Mouse (Mus musculus) MEL (cell line): ENCODE data around the gene Pde11a. TPM values are rescaled to one million over a fixed set of nuclear protein-coding genes. Genes with fewer than 3 reads are reported as not detected.

Source experiments
- DNase-seq: peaks from one replicate; pipeline ENCODE4 v3.0.0; 2011; ENCODE audit warnings: low read depth, low spot score
- H3K27ac ChIP-seq: 2 replicates; pipeline ENCODE4 v1.5.1; 2012; ENCODE audit warnings: low read depth, mild to moderate bottlenecking, control low read depth, low read length, moderate library complexity; ENCODE audit not compliant: control insufficient read depth
- H3K27me3 ChIP-seq, 2 experiments: fragments of 150-350 bp in 1 of 2; sonication (generic) in 1 of 2; 2 replicates each; pipeline ENCODE4 v1.6.1; 2012; ENCODE audit warnings: low read length in 2 of 2, mild to moderate bottlenecking in 2 of 2, improper control_type of control experiment in 1 of 2, moderate library complexity in 1 of 2; ENCODE audit not compliant: insufficient read depth in 2 of 2, control insufficient read depth in 1 of 2
- H3K36me3 ChIP-seq, 2 experiments: 2 replicates each; pipeline ENCODE4 v1.6.1; 2012 to 2014; ENCODE audit warnings: low read length in 2 of 2, improper control_type of control experiment in 1 of 2, inconsistent platforms in 1 of 2, mild to moderate bottlenecking in 1 of 2; ENCODE audit not compliant: insufficient read depth in 2 of 2, control insufficient read depth in 1 of 2
- H3K4me1 ChIP-seq, 2 experiments: fragments of 150-350 bp in 1 of 2; sonication (generic) in 1 of 2; 2 replicates each; pipeline ENCODE4 v1.6.1; 2012; ENCODE audit warnings: low read length in 2 of 2, improper control_type of control experiment in 1 of 2, mild to moderate bottlenecking in 1 of 2; ENCODE audit not compliant: insufficient read depth in 2 of 2, control insufficient read depth in 1 of 2
- H3K4me3 ChIP-seq, 2 experiments: fragments of 150-350 bp in 1 of 2; sonication (generic) in 1 of 2; 2 replicates each; pipeline ENCODE4 v1.5.1; 2012; ENCODE audit warnings: low read depth in 2 of 2, low read length in 2 of 2, mild to moderate bottlenecking in 2 of 2, moderate library complexity in 2 of 2, control low read depth in 1 of 2, improper control_type of control experiment in 1 of 2; ENCODE audit not compliant: control insufficient read depth in 1 of 2, insufficient read depth in 1 of 2
- H3K79me2 ChIP-seq: 2 replicates; pipeline ENCODE4 v1.6.1; 2012; ENCODE audit warnings: mild to moderate bottlenecking, low read length, moderate library complexity; ENCODE audit not compliant: control insufficient read depth, poor library complexity, insufficient read depth
- H3K9ac ChIP-seq: 2 replicates; pipeline ENCODE4 v1.6.1; 2012; ENCODE audit warnings: low read depth, mild to moderate bottlenecking, control low read depth, low read length, moderate library complexity; ENCODE audit not compliant: control insufficient read depth, poor library complexity, severe bottlenecking
- H3K9me3 ChIP-seq: fragments of 150-350 bp; sonication (generic); replicated peaks from 2 replicates; pipeline ENCODE4 v1.6.1; 2012; ENCODE audit warnings: mild to moderate bottlenecking, low read length, improper control_type of control experiment, moderate library complexity; ENCODE audit not compliant: insufficient read depth
- BHLHE40 ChIP-seq: IDR thresholded peaks from 2 replicates; pipeline ENCODE4 v1.6.1; 2012; ENCODE audit warnings: low read depth, mild to moderate bottlenecking, inconsistent platforms, low read length, improper control_type of control experiment, borderline replicate concordance
- CHD1 ChIP-seq: IDR thresholded peaks from 2 replicates; pipeline ENCODE4 v1.6.1; 2012; ENCODE audit warnings: low read depth, mild to moderate bottlenecking, inconsistent platforms, low read length, improper control_type of control experiment
- E2F4 ChIP-seq: IDR thresholded peaks from 2 replicates; pipeline ENCODE4 v1.6.1; 2011; ENCODE audit warnings: low read depth, low read length, improper control_type of control experiment, borderline replicate concordance
- ELF1 ChIP-seq: IDR thresholded peaks from 2 replicates; pipeline ENCODE4 v1.6.1; 2014; ENCODE audit warnings: low read depth, mild to moderate bottlenecking, inconsistent platforms, low read length, improper control_type of control experiment, moderate library complexity
- EP300 ChIP-seq, 2 experiments: IDR thresholded peaks; 2 replicates each; pipeline ENCODE4 v1.6.1; 2011; ENCODE audit warnings: improper control_type of control experiment in 2 of 2, low read length in 2 of 2, low read depth in 1 of 2, mild to moderate bottlenecking in 1 of 2
- ETS1 ChIP-seq: IDR thresholded peaks from 2 replicates; pipeline ENCODE4 v1.6.1; 2012; ENCODE audit warnings: low read depth, mild to moderate bottlenecking, inconsistent platforms, low read length, improper control_type of control experiment, moderate library complexity
- HCFC1 ChIP-seq: IDR thresholded peaks from 2 replicates; pipeline ENCODE4 v1.6.1; 2012; ENCODE audit warnings: low read depth, mild to moderate bottlenecking, inconsistent platforms, low read length, improper control_type of control experiment, moderate library complexity
- MAFK ChIP-seq: IDR thresholded peaks from 2 replicates; pipeline ENCODE4 v1.6.1; 2011; ENCODE audit warnings: low read depth, mild to moderate bottlenecking, low read length, improper control_type of control experiment, borderline replicate concordance
- MAZ ChIP-seq: IDR thresholded peaks from 2 replicates; pipeline ENCODE4 v1.6.1; 2012; ENCODE audit warnings: low read depth, mild to moderate bottlenecking, inconsistent platforms, low read length, improper control_type of control experiment
- MEF2A ChIP-seq: IDR thresholded peaks from 2 replicates; pipeline ENCODE4 v1.6.1; 2014; ENCODE audit warnings: low read depth, mild to moderate bottlenecking, inconsistent platforms, low read length, improper control_type of control experiment; ENCODE audit not compliant: poor library complexity, insufficient replicate concordance, severe bottlenecking; ENCODE audit errors: extremely low read depth
- NELFE ChIP-seq: IDR thresholded peaks from 2 replicates; pipeline ENCODE4 v1.6.1; 2011; ENCODE audit warnings: low read depth, low read length, improper control_type of control experiment
- POLR2A ChIP-seq, 2 experiments: IDR thresholded peaks; 2 replicates each; pipeline ENCODE4 v1.6.1; 2011 to 2012; ENCODE audit warnings: low read length in 2 of 2, mild to moderate bottlenecking in 2 of 2, control low read depth in 1 of 2, improper control_type of control experiment in 1 of 2, low read depth in 1 of 2, moderate library complexity in 1 of 2; ENCODE audit not compliant: control insufficient read depth in 1 of 2, insufficient read depth in 1 of 2, poor library complexity in 1 of 2
- POLR2AphosphoS2 ChIP-seq: IDR thresholded peaks from 2 replicates; pipeline ENCODE4 v1.6.1; 2011; ENCODE audit warnings: low read length, improper control_type of control experiment
- POLR2AphosphoS5 ChIP-seq: IDR thresholded peaks from 2 replicates; pipeline ENCODE4 v1.6.1; 2012; ENCODE audit warnings: low read depth, borderline replicate concordance, mild to moderate bottlenecking, inconsistent platforms, low read length, moderate library complexity, mixed read lengths
- RAD21 ChIP-seq: IDR thresholded peaks from 2 replicates; pipeline ENCODE4 v1.6.1; 2011; ENCODE audit warnings: mild to moderate bottlenecking, low read depth, low read length, improper control_type of control experiment
- RCOR1 ChIP-seq: IDR thresholded peaks from 2 replicates; pipeline ENCODE4 v1.6.1; 2012; ENCODE audit warnings: low read depth, mild to moderate bottlenecking, inconsistent platforms, low read length, improper control_type of control experiment
- SMC3 ChIP-seq: IDR thresholded peaks from 2 replicates; pipeline ENCODE4 v1.6.1; 2011; ENCODE audit warnings: low read depth, low read length, improper control_type of control experiment
- TAL1 ChIP-seq: IDR thresholded peaks from 2 replicates; pipeline ENCODE4 v1.6.1; 2012; ENCODE audit warnings: mild to moderate bottlenecking, inconsistent platforms, low read length, moderate library complexity, mixed read lengths
- TBP ChIP-seq: IDR thresholded peaks from 2 replicates; pipeline ENCODE4 v1.8.0; 2011; ENCODE audit warnings: low read depth, low read length, improper control_type of control experiment
- TCF12 ChIP-seq: IDR thresholded peaks from 2 replicates; pipeline ENCODE4 v1.6.1; 2014; ENCODE audit warnings: low read depth, mild to moderate bottlenecking, inconsistent platforms, low read length, improper control_type of control experiment, moderate library complexity
- USF1 ChIP-seq: IDR thresholded peaks from 2 replicates; pipeline ENCODE4 v1.6.1; 2014; ENCODE audit warnings: low read depth, mild to moderate bottlenecking, inconsistent platforms, low read length, improper control_type of control experiment, moderate library complexity
- ZC3H11A ChIP-seq: IDR thresholded peaks from 2 replicates; pipeline ENCODE4 v1.6.1; 2012; ENCODE audit warnings: low read depth, mild to moderate bottlenecking, inconsistent platforms, low read length, improper control_type of control experiment
- ZKSCAN1 ChIP-seq: IDR thresholded peaks from 2 replicates; pipeline ENCODE4 v1.6.1; 2012; ENCODE audit warnings: low read depth, mild to moderate bottlenecking, inconsistent platforms, low read length, improper control_type of control experiment, moderate library complexity
- ZNF384 ChIP-seq: IDR thresholded peaks from 2 replicates; pipeline ENCODE4 v1.6.1; 2012; ENCODE audit warnings: low read depth, mild to moderate bottlenecking, inconsistent platforms, low read length, improper control_type of control experiment
- polyA plus RNA-seq, 2 experiments: library from polyadenylated mRNA; stranded (reverse) in 1 of 2; unstranded in 1 of 2; fragments of >175 nt in 1 of 2; fragments of >200 nt in 1 of 2; gene quantifications; 2 replicates each; pipeline versions ENCODE4 v1.2.1 to v1.2.4; 2012; ENCODE audit warnings: low replicate concordance in 2 of 2, low read depth in 1 of 2; ENCODE audit not compliant: insufficient read length in 2 of 2, insufficient read depth in 1 of 2, missing spikeins in 1 of 2
- total RNA-seq: library from RNA; depleted of rRNA; stranded (reverse); fragments of 300-350 nt; gene quantifications from 2 replicates; pipeline ENCODE4 v1.2.3, GENCODE M21; 2012

Gene Pde11a
- total and polyA plus RNA-seq, 3 experiments, result not detected

DNA sequence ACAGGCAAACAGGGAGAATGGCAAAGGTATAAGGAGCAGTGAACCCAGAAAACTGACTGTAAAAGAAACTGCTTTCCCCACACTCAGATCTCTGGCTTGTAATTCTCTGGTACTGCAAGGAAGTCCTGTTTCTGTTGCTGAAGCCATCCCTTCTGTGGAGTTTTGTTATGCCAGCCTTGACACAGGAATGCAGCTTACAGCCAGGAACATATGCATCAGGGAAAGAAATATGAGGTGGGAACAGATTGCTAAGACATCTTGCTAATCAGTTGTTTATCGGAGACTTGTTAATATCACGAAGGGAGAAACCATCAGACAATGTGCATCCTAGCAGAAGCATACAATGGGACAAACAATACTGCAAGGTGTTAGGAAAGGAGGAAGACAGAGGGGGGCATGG, 99.4 kb downstream of the Pde11a start:
- Histone ChIP-seq H3K27ac (no peak overlapping the region), H3K9ac (no peak overlapping the region), H3K36me3 (no peaks in the 10 kb centered on the region), H3K9me3 (no peaks in the 10 kb centered on the region), H3K4me1 (no peaks in the 10 kb centered on the region), H3K79me2 (no peaks in the 10 kb centered on the region), H3K27me3 (no peaks in the 10 kb centered on the region), H3K4me3 (no peak overlapping the region)
- no peak for DNase-seq
- TF ChIP-seq BHLHE40 (no peak), ETS1 (no peak), POLR2A (IDR thresholded peaks at IDR 0.05; ENCODE audit: control insufficient read depth in 1 of 2, insufficient read depth in 1 of 2, low read depth in 1 of 2, low read length in 2 of 2, poor library complexity in 1 of 2) (no peak), ELF1 (no peak), USF1 (no peak), RAD21 (no peak), MEF2A (no peak), ZC3H11A (no peak), TAL1 (no peak), POLR2AphosphoS5 (no peak), MAZ (no peak), CHD1 (no peak)

- Histone ChIP-seq H3K4me1 (no peaks in the 10 kb centered on the region), H3K79me2 (no peaks in the 10 kb centered on the region), H3K27me3 (no peaks in the 10 kb centered on the region), H3K9me3 (no peaks in the 10 kb centered on the region), H3K4me3 (no peak overlapping the region), H3K36me3 (no peaks in the 10 kb centered on the region)
- TF ChIP-seq POLR2AphosphoS2 (no peak), EP300 (IDR thresholded peaks at IDR 0.05; ENCODE audit: low read depth in 1 of 2, low read length in 2 of 2) (no peak), TBP (no peak), NELFE (no peak), CHD1 (no peak), ZKSCAN1 (no peak), POLR2AphosphoS5 (no peak), MAFK (no peak), POLR2A (IDR thresholded peaks at IDR 0.05; ENCODE audit: control insufficient read depth in 1 of 2, insufficient read depth in 1 of 2, low read depth in 1 of 2, low read length in 2 of 2, poor library complexity in 1 of 2) (no peak), ZC3H11A (no peak), TCF12 (no peak), E2F4 (no peak), HCFC1 (no peak), SMC3 (no peak), ZNF384 (no peak), BHLHE40 (no peak), RCOR1 (no peak)
- TF ChIP-seq, all 39 proteins: peak for 0
- no peak overlapping the region for H3K9ac ChIP-seq
- no peak for DNase-seq
- H3K27ac ChIP-seq, result no peak overlapping the region
Measured at GRCm38 (mm10) chr2:76238496-76238895, 100.1 kb downstream of the Pde11a start.
